Mouse (Mus musculus) embryonic fibroblast, embryonic 13.5 days (primary cell): ENCODE measurements around the gene Gm45261. TPM values are rescaled to one million over a fixed set of nuclear protein-coding genes. Genes with fewer than 3 reads are reported as not detected.

ENCODE experiments used
- H3K27ac ChIP-seq: 2 replicates; pipeline ENCODE4 v1.5.1; 2012; ENCODE audit warnings: low read length, control low read depth, inconsistent platforms; ENCODE audit not compliant: insufficient read depth
- H3K4me1 ChIP-seq: 2 replicates; pipeline ENCODE4 v1.6.1; 2011; ENCODE audit warnings: low read length; ENCODE audit not compliant: control insufficient read depth, insufficient read depth
- H3K4me3 ChIP-seq: 2 replicates; pipeline ENCODE4 v1.5.1; 2011; ENCODE audit warnings: mild to moderate bottlenecking, control low read depth, low read length; ENCODE audit not compliant: insufficient read depth
- CTCF ChIP-seq: IDR thresholded peaks from 2 replicates; pipeline ENCODE4 v1.5.1; 2011; ENCODE audit warnings: mild to moderate bottlenecking, control low read depth, low read length, moderate library complexity, borderline replicate concordance; ENCODE audit not compliant: insufficient read depth
- POLR2A ChIP-seq: IDR thresholded peaks from 2 replicates; pipeline ENCODE4 v1.6.1; 2011; ENCODE audit warnings: low read depth, mild to moderate bottlenecking, control low read depth, low read length, moderate library complexity
- polyA plus RNA-seq: library from polyadenylated mRNA; stranded (reverse); fragments of >200 nt; gene quantifications from 2 replicates; pipeline ENCODE4 v1.2.4, GENCODE M21; 2011; ENCODE audit warnings: low read depth; ENCODE audit not compliant: missing spikeins, insufficient read length

Gene Gm45261
- polyA plus RNA-seq: not detected in 2 replicates

DNA sequence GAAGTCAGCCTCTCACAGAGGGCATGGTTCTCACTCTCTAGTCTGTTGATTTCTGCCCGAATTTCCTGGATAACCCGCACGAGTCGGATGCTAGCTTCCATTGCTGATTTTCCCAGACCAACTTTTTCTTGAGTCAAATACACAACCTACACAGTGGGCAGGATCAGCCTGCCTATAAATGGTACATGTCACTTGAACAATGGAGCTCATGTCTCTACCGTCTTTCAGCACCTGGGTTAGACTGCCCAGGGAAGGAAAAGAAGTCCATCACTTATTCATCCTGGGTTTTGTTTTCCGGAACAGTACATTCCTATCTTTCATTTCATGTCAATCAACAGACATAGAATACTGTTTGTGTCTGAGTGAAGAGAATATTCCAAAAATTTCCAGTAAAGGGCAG, at the start of gene Gm45261:
TSS of gene Gm45261 (minus strand) at position 101 of the 400 bp plus-strand sequence.
- Histone ChIP-seq H3K4me3 (no peak within 1 kb of the TSS), H3K4me1 (no peaks in the 10 kb centered on the region), H3K27ac (no peak within 1 kb of the TSS)
- TF ChIP-seq POLR2A (no peak), CTCF (no peak)

DNA sequence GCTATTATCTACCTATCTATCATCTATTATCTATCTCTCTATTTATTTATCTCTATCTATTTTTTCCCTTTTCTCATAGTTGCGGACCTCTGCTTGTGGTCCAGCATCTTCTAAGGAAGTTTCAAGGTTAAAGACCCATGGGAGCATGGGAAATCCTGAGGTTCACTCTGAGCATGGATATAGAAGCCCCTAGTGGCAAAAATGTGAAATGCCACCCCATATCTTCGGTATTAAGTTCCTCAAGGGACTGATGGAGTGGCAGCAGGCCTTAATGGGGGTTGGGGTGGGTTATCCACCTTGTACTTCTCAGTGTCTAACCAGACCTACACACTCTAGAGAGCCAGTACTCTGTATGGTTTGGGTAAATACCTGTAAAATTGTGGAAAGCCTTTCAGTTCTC, 43.5 kb upstream of the Gm45261 start:
- TF ChIP-seq CTCF (no peak), POLR2A (no peak)
- Histone ChIP-seq H3K4me1 (no peaks in the 10 kb centered on the region), H3K27ac (no peak overlapping the region), H3K4me3 (no peak overlapping the region)

DNA sequence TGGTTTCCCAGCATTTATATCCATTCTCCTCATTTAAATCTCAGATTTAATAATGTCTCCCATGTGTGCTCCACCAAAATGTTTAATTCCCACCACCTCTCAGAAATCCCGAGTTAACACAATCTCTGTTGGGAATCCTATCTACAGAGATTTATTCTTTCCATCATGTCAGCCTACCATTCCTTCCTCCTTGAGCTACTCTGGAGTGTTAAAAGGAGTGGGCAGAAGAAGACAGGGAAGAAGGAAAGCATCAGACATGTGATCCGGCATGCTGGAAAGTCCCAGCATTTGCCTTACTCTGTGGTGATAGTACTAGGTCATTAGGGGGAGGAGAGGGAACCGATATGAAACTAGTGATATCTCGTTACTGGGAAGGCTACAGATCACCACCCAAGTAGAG, 42.8 kb upstream of the Gm45261 start:
- H3K4me3 ChIP-seq: no peak overlapping the region
- H3K27ac ChIP-seq: no peak overlapping the region
- TF ChIP-seq POLR2A: no peak
- TF ChIP-seq CTCF: no peak
- H3K4me1 ChIP-seq: no peaks in the 10 kb centered on the region

DNA sequence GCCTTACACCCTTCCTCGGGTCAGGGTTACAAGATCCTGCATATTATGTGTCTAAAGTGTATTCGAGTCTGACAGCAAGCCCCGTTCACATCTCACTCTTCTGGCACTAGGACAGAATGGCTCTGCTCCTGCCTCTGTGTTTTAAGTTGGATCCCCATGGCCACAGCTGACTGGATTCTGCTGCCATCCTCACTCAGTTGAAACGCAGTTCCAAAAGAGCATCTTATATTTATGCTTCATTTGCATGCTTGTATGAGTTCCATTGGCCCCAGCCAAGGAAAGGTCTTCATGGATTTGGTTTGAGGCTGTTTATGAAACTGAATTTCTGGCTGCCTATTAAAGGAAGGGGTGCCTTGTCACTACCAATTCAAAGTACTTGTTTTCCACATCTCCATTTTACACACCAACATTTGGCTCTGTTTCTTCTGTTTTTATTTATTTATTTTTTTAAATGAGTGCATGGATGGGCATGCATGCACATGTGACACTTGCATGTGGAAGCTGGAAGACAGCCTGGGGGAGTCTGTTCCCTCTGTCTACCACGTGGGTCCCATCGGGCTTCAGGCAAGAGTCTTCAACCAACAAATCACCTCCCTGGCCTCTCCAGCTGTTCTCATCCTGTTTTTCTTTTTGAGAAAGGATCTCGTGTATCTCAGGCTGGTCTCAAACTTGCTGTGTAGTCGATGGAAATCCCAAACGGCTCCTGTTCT, 41.4 kb upstream of the Gm45261 start:
- H3K4me1 ChIP-seq: no peaks in the 10 kb centered on the region
- H3K4me3 ChIP-seq: no peak overlapping the region
- no peak for TF ChIP-seq POLR2A
- TF ChIP-seq CTCF: no peak
- H3K27ac ChIP-seq: no peak overlapping the region

DNA sequence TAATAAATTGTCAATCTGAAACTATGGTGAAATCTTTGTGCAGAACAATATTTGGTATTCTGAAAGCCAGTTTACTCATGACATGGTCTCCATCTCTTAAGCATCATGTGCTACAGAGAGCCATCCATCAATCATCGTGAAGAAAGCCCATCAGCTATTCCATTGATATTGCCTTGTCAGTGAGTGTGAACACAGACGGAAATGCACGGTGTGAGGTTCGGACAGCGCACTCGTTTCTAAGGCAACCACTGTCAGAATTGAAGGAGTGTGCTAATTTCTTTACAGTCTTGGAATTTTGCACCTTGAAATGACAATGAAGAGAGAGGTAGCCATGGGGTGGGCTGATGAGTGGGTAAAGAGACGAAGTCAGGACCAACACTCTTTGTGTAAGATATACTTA, 38.0 kb upstream of the Gm45261 start:
- Histone ChIP-seq H3K4me1 (no peaks in the 10 kb centered on the region), H3K4me3 (no peak overlapping the region), H3K27ac (no peak overlapping the region)
- TF ChIP-seq CTCF: no peak
- TF ChIP-seq POLR2A: no peak

DNA sequence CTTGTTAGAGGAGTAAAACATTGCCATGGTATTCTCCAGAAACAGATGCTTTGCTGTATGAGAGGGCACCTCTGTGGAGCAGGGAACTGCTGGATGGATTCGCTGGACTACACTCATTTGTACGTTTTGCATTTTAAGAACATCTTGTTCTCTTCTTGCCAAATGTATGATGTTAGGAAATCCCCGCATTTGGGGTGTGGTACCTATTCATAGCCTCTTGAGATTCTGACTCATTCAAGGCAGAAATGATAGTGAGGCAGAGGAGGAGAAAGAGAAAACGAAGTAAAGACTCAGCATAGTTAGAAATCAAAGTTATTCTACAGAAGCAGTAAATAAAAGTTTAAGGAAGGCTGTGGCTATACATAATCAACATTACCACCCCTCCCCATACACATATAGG, 35.1 kb upstream of the Gm45261 start:
- no peaks in the 10 kb centered on the region for H3K4me1 ChIP-seq
- H3K27ac ChIP-seq: no peak overlapping the region
- no peak overlapping the region for H3K4me3 ChIP-seq
- TF ChIP-seq POLR2A (no peak), CTCF (no peak)

DNA sequence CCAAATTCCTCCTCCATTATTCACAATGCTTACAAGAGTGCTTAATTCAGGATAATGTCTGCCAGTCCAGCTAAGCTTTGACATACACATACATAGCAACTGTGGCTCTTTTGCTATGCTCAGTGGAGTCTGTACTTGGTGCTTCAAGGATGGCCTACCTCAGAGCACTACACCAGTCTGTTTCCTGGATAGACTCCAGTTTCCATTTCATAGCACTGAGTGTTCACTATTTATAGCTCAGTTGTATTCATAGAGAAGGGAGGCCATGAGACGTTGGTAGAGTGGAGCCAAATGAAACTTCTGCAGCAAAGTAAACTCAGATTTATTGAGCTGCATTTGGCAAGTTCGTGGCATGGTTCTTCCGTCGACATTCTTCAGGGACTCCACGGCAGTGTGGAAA, 22.2 kb upstream of the Gm45261 start:
- no peak overlapping the region for H3K27ac ChIP-seq
- H3K4me1 ChIP-seq: peaks cover 2% of the 10 kb centered on the region; the same call in 1 of the 2 replicates
- TF ChIP-seq CTCF (no peak), POLR2A (no peak)
- no peak overlapping the region for H3K4me3 ChIP-seq

DNA sequence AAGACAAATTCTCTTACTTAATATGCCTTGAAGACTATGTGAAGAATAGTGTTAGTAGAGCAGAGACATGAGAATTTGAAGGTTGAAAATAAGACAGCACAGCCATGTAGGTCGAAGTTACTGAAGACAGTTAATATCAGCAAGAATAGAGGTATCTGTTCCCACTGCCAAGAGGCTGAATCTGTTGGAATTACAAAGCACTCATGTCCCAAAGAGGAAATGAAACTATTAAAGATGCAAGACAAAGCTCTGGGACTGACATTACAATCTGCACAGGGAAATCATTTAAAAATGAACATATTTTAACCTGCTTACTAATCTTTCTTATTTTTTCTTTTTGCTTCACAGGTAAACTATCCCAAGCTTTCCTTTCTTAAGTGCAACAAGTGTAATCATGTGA, 13.7 kb upstream of the Gm45261 start:
- Histone ChIP-seq H3K27ac (no peak overlapping the region), H3K4me1 (no peaks in the 10 kb centered on the region), H3K4me3 (no peak overlapping the region)
- TF ChIP-seq CTCF: no peak
- TF ChIP-seq POLR2A: no peak

DNA sequence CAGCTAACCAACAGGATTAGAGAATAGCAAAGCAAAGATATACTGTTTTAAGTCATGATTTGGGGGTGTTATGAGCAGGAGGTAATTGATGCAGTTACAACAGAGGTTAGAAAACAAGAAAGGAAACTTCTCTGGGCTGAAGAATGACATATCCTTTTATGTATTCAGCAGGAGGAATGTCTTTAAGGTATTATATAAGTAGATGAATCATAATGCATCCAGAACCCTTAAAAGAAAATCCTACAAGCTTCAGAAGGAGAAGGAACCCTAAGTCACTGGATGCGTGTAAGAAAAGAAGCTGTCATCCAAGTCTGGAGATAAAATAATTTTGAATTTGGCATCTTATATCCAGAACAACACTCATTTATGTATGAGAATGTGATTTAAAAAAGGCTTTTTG, 11.1 kb upstream of the Gm45261 start:
- TF ChIP-seq CTCF (no peak), POLR2A (no peak)
- H3K27ac ChIP-seq: no peak overlapping the region

DNA sequence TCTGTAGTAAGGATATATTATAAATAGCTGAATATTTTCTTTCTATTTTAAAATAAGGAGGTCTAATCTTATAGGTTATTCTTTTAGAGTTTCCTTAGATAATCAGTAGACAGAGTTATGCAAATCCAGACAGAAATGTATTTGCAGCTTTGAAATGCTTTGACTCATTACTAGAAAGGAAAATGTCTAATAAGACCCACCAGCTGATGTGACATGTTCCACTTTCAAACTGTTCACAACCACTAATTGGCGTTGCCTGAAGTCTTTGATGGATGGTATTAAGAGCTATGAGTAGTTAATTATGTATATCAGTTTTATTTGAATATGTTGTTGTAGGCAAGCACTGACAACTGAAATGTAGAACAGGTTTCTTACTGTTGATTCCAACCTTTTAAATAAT, 1.3 kb downstream of the Gm45261 start:
- no peak overlapping the region for H3K27ac ChIP-seq
- H3K4me3 ChIP-seq: no peak overlapping the region
- H3K4me1 ChIP-seq: no peaks in the 10 kb centered on the region
- TF ChIP-seq POLR2A (no peak), CTCF (no peak)

More for the DNA sequence above, 11.1 kb upstream of the Gm45261 start:
- Histone ChIP-seq H3K4me3 (no peak overlapping the region), H3K4me1 (no peaks in the 10 kb centered on the region)
